Mouse (Mus musculus): ENCODE measurements around the gene Lgals2. TPM values are rescaled to one million over a fixed set of nuclear protein-coding genes. Genes with fewer than 3 reads are reported as not detected.

Gene Lgals2
- 30.0 and 39.7 TPM in 2 replicates for polyA plus RNA-seq (2014; fragmentation: Nextera tagmentation; extraction: Ambion mirVana)

- Histone ChIP-seq H3K4me2 (replicated peaks; ENCODE audit: low read depth, low read length) (no peak within 1 kb of the TSS), H3K4me3 (ENCODE audit: low read depth, low read length) (no peak within 1 kb of the TSS), H3K4me1 (ENCODE audit: control insufficient read depth, insufficient read depth, low read length) (peaks cover 12% of the 10 kb centered on the region), H3K9me3 (ENCODE audit: control insufficient read depth, low read depth, low read length) (no peaks in the 10 kb centered on the region), H3K36me3 (ENCODE audit: control insufficient read depth, insufficient read depth, low read length) (no peaks in the 10 kb centered on the region), H3K9ac (replicated peaks; ENCODE audit: low read depth, low read length) (no peak within 1 kb of the TSS), H3K27me3 (ENCODE audit: control insufficient read depth, insufficient read depth, low read length) (no peaks in the 10 kb centered on the region), H3K27ac (ENCODE audit: low read length) (no peak within 1 kb of the TSS)
- WGBS: 71% methylated on average over 8 of the region's 8 CpGs
- no peak for ATAC-seq (ENCODE audit: insufficient number of reproducible peaks, insufficient read depth, low FRiP score, low read depth)
These were observed at the start of gene Lgals2 for GRCm38 (mm10) chr15:78855303-78855965. Gene Lgals2, minus strand, starts transcription at chr15:78855529.

GRCm38 (mm10) chr15:78903243-78903642 is 47.9 kb upstream of the Lgals2 start:
- Histone ChIP-seq H3K4me2 (replicated peaks; ENCODE audit: low read depth, low read length) (0 out of 2 replicates have a peak overlapping the region, but pooled peaks have one; percentile 10), H3K36me3 (ENCODE audit: control insufficient read depth, insufficient read depth, low read length) (peaks cover 54% of the 10 kb centered on the region), H3K4me3 (ENCODE audit: low read depth, low read length) (no peak overlapping the region), H3K9me3 (ENCODE audit: control insufficient read depth, low read depth, low read length) (no peaks in the 10 kb centered on the region), H3K27me3 (ENCODE audit: control insufficient read depth, insufficient read depth, low read length) (no peaks in the 10 kb centered on the region), H3K4me1 (ENCODE audit: control insufficient read depth, insufficient read depth, low read length) (peaks cover 25% of the 10 kb centered on the region), H3K9ac (replicated peaks; ENCODE audit: low read depth, low read length) (no peak overlapping the region), H3K27ac (ENCODE audit: low read length) (no peak overlapping the region)
- no peak for ATAC-seq (ENCODE audit: insufficient number of reproducible peaks, insufficient read depth, low FRiP score, low read depth)
- WGBS: 10% methylated on average over 2 of the region's 2 CpGs

- WGBS: 36% methylated on average over 8 of the region's 8 CpGs
- Histone ChIP-seq H3K4me2 (replicated peaks; ENCODE audit: low read depth, low read length) (peak overlapping the region; percentile 67), H3K27ac (ENCODE audit: low read length) (peak overlapping the region; percentile 82; the same call in 1 of the 2 replicates), H3K9me3 (ENCODE audit: control insufficient read depth, low read depth, low read length) (no peaks in the 10 kb centered on the region), H3K36me3 (ENCODE audit: control insufficient read depth, insufficient read depth, low read length) (peaks cover 35% of the 10 kb centered on the region; the same call in 1 of the 2 replicates), H3K27me3 (ENCODE audit: control insufficient read depth, insufficient read depth, low read length) (no peaks in the 10 kb centered on the region), H3K4me1 (ENCODE audit: control insufficient read depth, insufficient read depth, low read length) (peaks cover 33% of the 10 kb centered on the region), H3K4me3 (ENCODE audit: low read depth, low read length) (peak overlapping the region; percentile 67), H3K9ac (replicated peaks; ENCODE audit: low read depth, low read length) (peak overlapping the region; percentile 67)
- 0 out of 2 replicates have a peak, but pooled peaks have one; percentile 1 for ATAC-seq (ENCODE audit: insufficient number of reproducible peaks, insufficient read depth, low FRiP score, low read depth)
These were observed 46.1 kb upstream of the Lgals2 start for GRCm38 (mm10) chr15:78901422-78901789.

- H3K4me1 ChIP-seq (ENCODE audit: control insufficient read depth, insufficient read depth, low read length): peaks cover 37% of the 10 kb centered on the region
- H3K27ac ChIP-seq (ENCODE audit: low read length): peak overlapping the region; percentile 82
- peak overlapping the region; percentile 67 for H3K4me3 ChIP-seq (ENCODE audit: low read depth, low read length)
- peak overlapping the region; percentile 67 for H3K4me2 ChIP-seq (replicated peaks; ENCODE audit: low read depth, low read length)
- WGBS: 10% methylated on average over 18 of the region's 18 CpGs
- H3K36me3 ChIP-seq (ENCODE audit: control insufficient read depth, insufficient read depth, low read length): peaks cover 30% of the 10 kb centered on the region; the same call in 1 of the 2 replicates
- ATAC-seq (ENCODE audit: insufficient number of reproducible peaks, insufficient read depth, low FRiP score, low read depth): 0 out of 2 replicates have a peak, but pooled peaks have one; percentile 5
- peak overlapping the region; percentile 67 for H3K9ac ChIP-seq (replicated peaks; ENCODE audit: low read depth, low read length)
- no peaks in the 10 kb centered on the region for H3K27me3 ChIP-seq (ENCODE audit: control insufficient read depth, insufficient read depth, low read length)
- no peaks in the 10 kb centered on the region for H3K9me3 ChIP-seq (ENCODE audit: control insufficient read depth, low read depth, low read length)
These were observed 45.5 kb upstream of the Lgals2 start for GRCm38 (mm10) chr15:78900585-78901421.

GRCm38 (mm10) chr15:78899740-78900584 is 44.6 kb upstream of the Lgals2 start, which contains the start of gene Sh3bp1:
Gene Sh3bp1, plus strand, starts transcription at chr15:78899768.
- H3K27me3 ChIP-seq (ENCODE audit: control insufficient read depth, insufficient read depth, low read length): no peaks in the 10 kb centered on the region
- H3K36me3 ChIP-seq (ENCODE audit: control insufficient read depth, insufficient read depth, low read length): peaks cover 23% of the 10 kb centered on the region; the same call in 1 of the 2 replicates
- peaks cover 40% of the 10 kb centered on the region for H3K4me1 ChIP-seq (ENCODE audit: control insufficient read depth, insufficient read depth, low read length)
- H3K27ac ChIP-seq (ENCODE audit: low read length): peak within 1 kb of the TSS; percentile 82
- peak within 1 kb of the TSS; percentile 67 for H3K4me3 ChIP-seq (ENCODE audit: low read depth, low read length)
- no peaks in the 10 kb centered on the region for H3K9me3 ChIP-seq (ENCODE audit: control insufficient read depth, low read depth, low read length)
- 1% methylated on average over 46 of the region's 47 CpGs for WGBS
- H3K4me2 ChIP-seq (replicated peaks; ENCODE audit: low read depth, low read length): peak within 1 kb of the TSS; percentile 67
- ATAC-seq (ENCODE audit: insufficient number of reproducible peaks, insufficient read depth, low FRiP score, low read depth): peak; percentile 53
- H3K9ac ChIP-seq (replicated peaks; ENCODE audit: low read depth, low read length): peak within 1 kb of the TSS; percentile 67

DNA sequence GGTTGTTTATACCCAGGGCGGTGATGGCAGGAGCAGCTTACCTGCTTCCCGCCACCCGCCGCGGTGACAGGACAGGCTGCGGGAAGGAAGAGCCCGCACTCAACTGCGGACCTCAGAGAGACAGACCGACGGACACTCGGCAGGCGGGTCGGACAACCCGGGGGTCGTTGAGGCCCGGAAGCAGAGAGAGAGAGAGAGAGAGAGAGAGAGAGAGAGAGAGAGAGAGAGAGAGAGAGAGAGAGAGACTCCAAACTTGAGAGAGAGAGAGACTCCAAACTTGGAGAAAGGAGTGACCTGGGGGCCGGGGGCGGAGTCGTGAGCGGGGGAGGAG is 44.0 kb upstream of the Lgals2 start, which contains the start of gene Gm49510:
Gene Gm49510 (plus strand): TSS at position 259 of the 331 bp plus-strand sequence.
- Histone ChIP-seq H3K27me3 (ENCODE audit: control insufficient read depth, insufficient read depth, low read length) (no peaks in the 10 kb centered on the region), H3K9ac (replicated peaks; ENCODE audit: low read depth, low read length) (peak within 1 kb of the TSS; percentile 67), H3K4me1 (ENCODE audit: control insufficient read depth, insufficient read depth, low read length) (peaks cover 46% of the 10 kb centered on the region), H3K4me3 (ENCODE audit: low read depth, low read length) (peak within 1 kb of the TSS; percentile 67), H3K4me2 (replicated peaks; ENCODE audit: low read depth, low read length) (peak within 1 kb of the TSS; percentile 67), H3K9me3 (ENCODE audit: control insufficient read depth, low read depth, low read length) (no peaks in the 10 kb centered on the region), H3K36me3 (ENCODE audit: control insufficient read depth, insufficient read depth, low read length) (peaks cover 17% of the 10 kb centered on the region; the same call in 1 of the 2 replicates), H3K27ac (ENCODE audit: low read length) (peak within 1 kb of the TSS; percentile 82)
- WGBS: 2% methylated on average over 20 of the region's 20 CpGs
- no peak for ATAC-seq (ENCODE audit: insufficient number of reproducible peaks, insufficient read depth, low FRiP score, low read depth)

DNA sequence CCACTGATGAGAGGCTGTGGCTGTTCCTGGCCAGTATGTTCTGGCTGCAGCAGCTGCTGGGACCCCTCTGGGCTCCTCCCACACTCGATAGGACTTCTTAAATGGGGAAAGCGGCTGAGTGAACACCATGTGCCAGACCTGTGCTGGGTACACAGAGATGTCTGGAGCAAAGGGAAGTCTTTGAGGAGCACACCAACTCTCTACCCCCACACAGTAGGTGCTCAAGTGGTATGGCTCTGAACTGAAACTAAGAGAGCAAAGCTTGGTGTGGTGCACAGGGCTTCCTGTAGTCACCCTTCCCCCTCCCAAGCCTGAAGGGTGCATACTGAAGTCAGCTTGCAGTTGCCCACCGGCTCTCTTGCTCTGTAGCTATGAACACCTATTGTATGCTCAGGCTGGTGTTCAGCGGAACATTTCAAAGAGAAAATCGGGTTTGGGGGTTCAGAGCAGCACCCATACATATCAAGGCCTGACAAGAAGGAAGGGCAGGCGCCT is 43.2 kb upstream of the Lgals2 start:
- peak overlapping the region; percentile 67 for H3K4me2 ChIP-seq (replicated peaks; ENCODE audit: low read depth, low read length)
- no peak for ATAC-seq (ENCODE audit: insufficient number of reproducible peaks, insufficient read depth, low FRiP score, low read depth)
- H3K4me3 ChIP-seq (ENCODE audit: low read depth, low read length): peak overlapping the region; percentile 67; the same call in 1 of the 2 replicates
- H3K36me3 ChIP-seq (ENCODE audit: control insufficient read depth, insufficient read depth, low read length): peaks cover 12% of the 10 kb centered on the region
- 44% methylated on average over 6 of the region's 6 CpGs for WGBS
- no peaks in the 10 kb centered on the region for H3K27me3 ChIP-seq (ENCODE audit: control insufficient read depth, insufficient read depth, low read length)
- H3K4me1 ChIP-seq (ENCODE audit: control insufficient read depth, insufficient read depth, low read length): peaks cover 53% of the 10 kb centered on the region
- H3K27ac ChIP-seq (ENCODE audit: low read length): peak overlapping the region; percentile 82; the same call in 1 of the 2 replicates
- H3K9ac ChIP-seq (replicated peaks; ENCODE audit: low read depth, low read length): no peak overlapping the region
- H3K9me3 ChIP-seq (ENCODE audit: control insufficient read depth, low read depth, low read length): no peaks in the 10 kb centered on the region
